ENCODE assay signal across 10 mouse cellular contexts in the genomic region with DNA sequence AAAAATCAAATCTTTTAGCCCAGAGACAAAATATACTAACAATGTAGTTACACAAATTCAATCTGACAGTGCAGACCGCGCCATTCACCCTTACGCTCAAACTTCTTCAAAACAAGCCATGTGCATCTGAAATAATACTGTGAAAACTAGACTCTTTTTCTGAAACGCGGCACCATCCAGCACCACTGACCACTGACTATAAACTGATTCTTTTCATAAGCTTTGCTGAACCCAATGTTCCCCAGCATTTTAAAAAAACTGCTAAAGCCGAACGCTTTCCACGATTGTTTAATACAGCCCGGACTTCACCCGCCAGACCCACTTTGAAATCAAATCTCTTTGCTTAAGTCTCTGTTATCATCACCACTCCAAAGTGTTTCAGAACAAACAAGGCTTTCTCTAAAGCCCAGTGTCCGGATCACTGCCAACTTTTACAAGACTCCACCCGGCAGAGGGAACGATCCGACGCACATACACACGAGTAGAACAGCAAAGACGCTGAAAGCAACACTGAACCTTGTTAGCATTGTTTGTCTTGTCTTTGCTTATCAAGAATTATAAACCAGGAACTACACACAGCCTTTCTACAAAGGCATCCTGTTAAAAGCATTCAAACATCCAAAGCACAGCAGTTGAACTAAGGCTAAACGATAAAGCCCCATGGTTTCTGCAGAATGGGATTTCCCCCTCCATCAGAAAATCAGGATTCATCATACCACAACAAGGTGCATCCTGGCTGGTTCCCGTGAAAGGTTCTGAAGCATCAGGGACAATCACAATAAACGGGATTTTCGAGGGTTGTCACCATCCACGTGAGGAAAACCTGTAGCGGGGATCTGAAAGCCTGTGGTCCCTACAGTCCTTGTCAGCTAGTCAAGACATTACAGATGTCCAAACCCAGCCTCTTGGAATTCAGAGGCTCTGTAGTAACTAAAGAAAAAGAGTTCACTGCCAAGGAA. TPM values are rescaled to one million over a fixed set of nuclear protein-coding genes. Genes with fewer than 3 reads are reported as not detected.
A peak's percentile ranks its signal among the peaks of the same experiment; 100 is the strongest.
DNase-seq lines count a peak whose midpoint lies in the region; ATAC-seq lines count a peak whose summit lies in the region.
"Had no signal": no experiment of that assay in that cellular context is flagged by ENCODE, and none has a peak within 500 bp of the region (broad histone marks: within the 10 kb centered on the region; RNA-seq: fewer than 3 reads in every experiment).

No protein-coding gene starts in this region.

- H3K9ac ChIP-seq in embryonic facial prominence, embryonic 14.5 days (ENCODE audit: low read depth, low read length) = no peak overlapping the region
- peak overlapping the region; percentile 25; the same call in 1 of the 2 replicates for H3K9ac ChIP-seq in forebrain, embryonic 14.5 days (ENCODE audit: low read length)
- H3K9ac ChIP-seq in hindbrain, embryonic 15.5 days = no peak overlapping the region
- H3K9ac ChIP-seq in midbrain, embryonic 15.5 days = 0 out of 2 replicates have a peak overlapping the region, but pooled peaks have one; percentile 8

- H3K4me1 ChIP-seq in embryonic facial prominence, embryonic 14.5 days (ENCODE audit: control insufficient read depth, insufficient read depth, low read length) = no peaks in the 10 kb centered on the region
- peaks cover 9% of the 10 kb centered on the region; the same call in 1 of the 2 replicates for H3K4me1 ChIP-seq in forebrain, embryonic 14.5 days (ENCODE audit: control insufficient read depth, insufficient read depth, low read length)
- peaks cover 13% of the 10 kb centered on the region; the same call in 1 of the 2 replicates for H3K4me1 ChIP-seq in hindbrain, embryonic 15.5 days (replicated peaks)
- peaks cover 13% of the 10 kb centered on the region for H3K4me1 ChIP-seq in midbrain, embryonic 15.5 days

- no peak overlapping the region for H3K4me3 ChIP-seq in embryonic facial prominence, embryonic 14.5 days (ENCODE audit: low read depth, low read length)
- peak overlapping the region; percentile 16 for H3K4me3 ChIP-seq in forebrain, embryonic 14.5 days (ENCODE audit: low read depth, low read length)
- H3K4me3 ChIP-seq in hindbrain, embryonic 15.5 days = peak overlapping the region; percentile 20
- peak overlapping the region; percentile 29 for H3K4me3 ChIP-seq in midbrain, embryonic 15.5 days

- no peaks in the 10 kb centered on the region for H3K9me3 ChIP-seq in embryonic facial prominence, embryonic 14.5 days (ENCODE audit: control insufficient read depth, low read length)
- no peaks in the 10 kb centered on the region for H3K9me3 ChIP-seq in forebrain, embryonic 14.5 days (replicated peaks; ENCODE audit: control insufficient read depth, low read length)
- no peaks in the 10 kb centered on the region for H3K9me3 ChIP-seq in hindbrain, embryonic 15.5 days
- H3K9me3 ChIP-seq in midbrain, embryonic 15.5 days = no peaks in the 10 kb centered on the region

- no peak overlapping the region for H3K27ac ChIP-seq in embryonic facial prominence, embryonic 14.5 days (replicated peaks; ENCODE audit: low read depth, low read length)
- no peak overlapping the region for H3K27ac ChIP-seq in forebrain, embryonic 14.5 days (ENCODE audit: low read depth, low read length)
- H3K27ac ChIP-seq in hindbrain, embryonic 15.5 days (replicated peaks) = no peak overlapping the region
- H3K27ac ChIP-seq in midbrain, embryonic 15.5 days = no peak overlapping the region

- no peak for ATAC-seq in embryonic facial prominence, embryonic 14.5 days (ENCODE audit: low read depth)
- peak; percentile 63 for ATAC-seq in forebrain, embryonic 14.5 days
- ATAC-seq in hindbrain, embryonic 15.5 days (ENCODE audit: low FRiP score, low read depth) = no peak
- peak; percentile 48; the same call in 1 of the 2 replicates for ATAC-seq in midbrain, embryonic 15.5 days (replicated peaks)
- ATAC-seq: inflammation-experienced regulatory T-cells, adult 6 months had no signal

- H3K27me3 ChIP-seq in embryonic facial prominence, embryonic 14.5 days (replicated peaks; ENCODE audit: control insufficient read depth, insufficient read depth, low read length) = no peaks in the 10 kb centered on the region
- H3K27me3 ChIP-seq in forebrain, embryonic 14.5 days (replicated peaks; ENCODE audit: control insufficient read depth, insufficient read depth, low read length) = no peaks in the 10 kb centered on the region
- H3K27me3 ChIP-seq in hindbrain, embryonic 15.5 days = no peaks in the 10 kb centered on the region
- H3K27me3 ChIP-seq in midbrain, embryonic 15.5 days (replicated peaks) = no peaks in the 10 kb centered on the region

- H3K36me3 ChIP-seq in embryonic facial prominence, embryonic 14.5 days (ENCODE audit: control insufficient read depth, insufficient read depth, low read length) = no peaks in the 10 kb centered on the region
- no peaks in the 10 kb centered on the region for H3K36me3 ChIP-seq in forebrain, embryonic 14.5 days (ENCODE audit: control insufficient read depth, insufficient read depth, low read length)
- H3K36me3 ChIP-seq in hindbrain, embryonic 15.5 days = no peaks in the 10 kb centered on the region
- no peaks in the 10 kb centered on the region for H3K36me3 ChIP-seq in midbrain, embryonic 15.5 days (replicated peaks)

- WGBS in embryonic facial prominence, embryonic 14.5 days = 65% methylated on average over 23 of the region's 23 CpGs
- WGBS in forebrain, embryonic 14.5 days = 12% methylated on average over 23 of the region's 23 CpGs
- 43% methylated on average over 23 of the region's 23 CpGs for WGBS in hindbrain, embryonic 15.5 days
- 10% methylated on average over 23 of the region's 23 CpGs for WGBS in midbrain, embryonic 15.5 days

- peak overlapping the region; percentile 29; the same call in 1 of the 2 replicates for H3K4me2 ChIP-seq in embryonic facial prominence, embryonic 14.5 days (ENCODE audit: low read depth, low read length)
- peak overlapping the region; percentile 45 for H3K4me2 ChIP-seq in forebrain, embryonic 14.5 days (ENCODE audit: low read length)
- H3K4me2 ChIP-seq in hindbrain, embryonic 15.5 days = peak overlapping the region; percentile 49
- peak overlapping the region; percentile 54 for H3K4me2 ChIP-seq in midbrain, embryonic 15.5 days

- peak; percentile 44 for DNase-seq in embryonic facial prominence, embryonic 14.5 days (ENCODE audit: low spot score)
- peak; percentile 50 for DNase-seq in forebrain, embryonic 14.5 days (ENCODE audit: low spot score)
- DNase-seq in right cerebral cortex, postnatal 36 days (ENCODE audit: low spot score in 2 of 2) = no peak
- no peak for DNase-seq in embryo, embryonic 10.5 days (ENCODE audit: low spot score)
- DNase-seq in spleen, adult 18-20 months = no peak
- DNase-seq: right cerebral cortex, adult 18-20 months; thymus, postnatal 25 days had no signal

RNA-seq across cellular contexts. Expression of a gene that starts 36.8 kb away (rescaled TPM):
- polyA plus RNA-seq in embryonic facial prominence, embryonic 14.5 days (2014; fragmentation: Nextera tagmentation; extraction: Ambion mirVana) = 69.4 and 74.4 TPM in 2 replicates
- polyA plus RNA-seq in forebrain, embryonic 14.5 days (2014; fragmentation: Nextera tagmentation; extraction: Ambion mirVana) = 91.2 and 108 TPM in 2 replicates
- polyA plus RNA-seq in hindbrain, embryonic 15.5 days (2015; fragmentation: Nextera tagmentation; extraction: Ambion mirVana) = 115 and 117 TPM in 2 replicates
- 113 and 114 TPM in 2 replicates for polyA plus RNA-seq in midbrain, embryonic 15.5 days (2015; fragmentation: Nextera tagmentation; extraction: Ambion mirVana)

Comparison
In these comparisons a context has a peak if more than half of its experiments do, and no peak if none do; other contexts are left out.
1. ATAC-seq: peak in forebrain, embryonic 14.5 days (single experiment) and midbrain, embryonic 15.5 days (single experiment); none in embryonic facial prominence, embryonic 14.5 days (single experiment) and hindbrain, embryonic 15.5 days (single experiment).
2. DNase-seq: peak in embryonic facial prominence, embryonic 14.5 days (single experiment) and forebrain, embryonic 14.5 days (single experiment); none in right cerebral cortex, postnatal 36 days (0 of 2), embryo, embryonic 10.5 days (single experiment) and spleen, adult 18-20 months (0 of 2).
3. H3K9ac ChIP-seq: peak in forebrain, embryonic 14.5 days (single experiment) and midbrain, embryonic 15.5 days (single experiment); none in embryonic facial prominence, embryonic 14.5 days (single experiment) and hindbrain, embryonic 15.5 days (single experiment).
4. Peak in every context shown above with its lines, with median percentiles within 50 percentile points of each other: H3K4me2 ChIP-seq.